ENCODE assay signal across 16 mouse cellular contexts in the genomic region with DNA sequence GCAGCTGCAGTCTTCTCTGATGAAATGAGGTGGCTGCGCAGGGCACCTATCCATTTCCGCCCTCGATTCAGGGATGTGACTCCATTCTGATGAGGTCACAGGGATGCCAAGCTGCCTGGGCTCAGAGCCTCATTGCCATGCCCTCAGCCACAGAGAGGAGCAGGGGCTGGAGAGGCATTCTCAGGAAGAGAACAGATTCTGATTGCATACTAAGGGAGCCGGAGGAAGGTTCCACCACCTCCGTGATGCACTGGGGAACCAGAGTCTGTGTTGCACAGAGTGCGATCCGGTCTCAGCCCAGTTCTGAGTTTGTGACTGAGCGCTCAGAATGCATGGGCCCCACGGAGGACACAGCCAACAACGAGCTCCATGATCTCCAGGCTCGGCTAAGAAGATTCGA.
A peak's percentile ranks its signal among the peaks of the same experiment; 100 is the strongest.
DNase-seq lines count a peak whose midpoint lies in the region; ATAC-seq lines count a peak whose summit lies in the region.
"Had no signal": no experiment of that assay in that cellular context is flagged by ENCODE, and none has a peak within 500 bp of the region (broad histone marks: within the 10 kb centered on the region; RNA-seq: fewer than 3 reads in every experiment).

No protein-coding gene starts in this region.

- no peak overlapping the region for H3K4me2 ChIP-seq in midbrain, embryonic 13.5 days (replicated peaks)
- H3K4me2 ChIP-seq in midbrain, embryonic 11.5 days: no peak overlapping the region
- H3K4me2 ChIP-seq in embryonic facial prominence, embryonic 13.5 days: no peak overlapping the region
- H3K4me2 ChIP-seq: forebrain, embryonic 13.5 days; heart, embryonic 12.5 days; hindbrain, embryonic 15.5 days had no signal

- 0 out of 2 replicates have a peak, but pooled peaks have one; percentile 14 for ATAC-seq in midbrain, embryonic 13.5 days
- ATAC-seq in midbrain, embryonic 11.5 days (ENCODE audit: low FRiP score): no peak
- no peak for ATAC-seq in embryonic facial prominence, embryonic 13.5 days (ENCODE audit: insufficient number of reproducible peaks, insufficient read depth, low FRiP score, low TSS enrichment, low read depth)
- ATAC-seq: forebrain, embryonic 13.5 days; forebrain, postnatal 0 days had no signal

- no peak overlapping the region for H3K9ac ChIP-seq in midbrain, embryonic 13.5 days (replicated peaks)
- H3K9ac ChIP-seq in midbrain, embryonic 11.5 days (ENCODE audit: low read length): no peak overlapping the region
- H3K9ac ChIP-seq in embryonic facial prominence, embryonic 13.5 days: no peak overlapping the region
- H3K9ac ChIP-seq: forebrain, embryonic 13.5 days; forebrain, postnatal 0 days; heart, embryonic 12.5 days; hindbrain, embryonic 15.5 days had no signal

- H3K27ac ChIP-seq in midbrain, embryonic 13.5 days: no peak overlapping the region
- no peak overlapping the region for H3K27ac ChIP-seq in midbrain, embryonic 11.5 days (ENCODE audit: low read depth, low read length)
- H3K27ac ChIP-seq in embryonic facial prominence, embryonic 10.5 days (replicated peaks): peak overlapping the region; percentile 31; the same call in 1 of the 2 replicates
- 0 out of 2 replicates have a peak overlapping the region, but pooled peaks have one; percentile 16 for H3K27ac ChIP-seq in embryonic facial prominence, embryonic 13.5 days
- H3K27ac ChIP-seq: forebrain, embryonic 13.5 days; gastrocnemius, adult 2 months; hindbrain, embryonic 10.5 days; hindbrain, embryonic 15.5 days had no signal

- no peaks in the 10 kb centered on the region for H3K27me3 ChIP-seq in midbrain, embryonic 13.5 days
- H3K27me3 ChIP-seq in midbrain, embryonic 11.5 days (ENCODE audit: control insufficient read depth, insufficient read depth, low read length): no peaks in the 10 kb centered on the region
- H3K27me3 ChIP-seq in embryonic facial prominence, embryonic 10.5 days (replicated peaks; ENCODE audit: low read depth, poor library complexity, severe bottlenecking): no peaks in the 10 kb centered on the region
- no peaks in the 10 kb centered on the region for H3K27me3 ChIP-seq in embryonic facial prominence, embryonic 13.5 days
- H3K27me3 ChIP-seq: forebrain, embryonic 13.5 days; hindbrain, embryonic 15.5 days had no signal

- no peaks in the 10 kb centered on the region for H3K9me3 ChIP-seq in midbrain, embryonic 13.5 days
- no peaks in the 10 kb centered on the region for H3K9me3 ChIP-seq in midbrain, embryonic 11.5 days (ENCODE audit: control insufficient read depth, low read length)
- no peaks in the 10 kb centered on the region for H3K9me3 ChIP-seq in embryonic facial prominence, embryonic 10.5 days
- H3K9me3 ChIP-seq in embryonic facial prominence, embryonic 13.5 days: no peaks in the 10 kb centered on the region
- H3K9me3 ChIP-seq: forebrain, embryonic 13.5 days; heart, embryonic 12.5 days; hindbrain, embryonic 10.5 days; hindbrain, embryonic 15.5 days had no signal

- H3K4me3 ChIP-seq in midbrain, embryonic 13.5 days (replicated peaks): no peak overlapping the region
- no peak overlapping the region for H3K4me3 ChIP-seq in midbrain, embryonic 11.5 days (ENCODE audit: low read depth, low read length)
- H3K4me3 ChIP-seq in embryonic facial prominence, embryonic 10.5 days: no peak overlapping the region
- no peak overlapping the region for H3K4me3 ChIP-seq in embryonic facial prominence, embryonic 13.5 days
- H3K4me3 ChIP-seq: forebrain, embryonic 13.5 days; gastrocnemius, adult 2 months; heart, embryonic 12.5 days; hindbrain, embryonic 10.5 days; hindbrain, embryonic 15.5 days had no signal

- DNase-seq in midbrain, embryonic 11.5 days (ENCODE audit: low spot score, missing footprints): no peak
- no peak for DNase-seq in embryonic facial prominence, embryonic 10.5 days (ENCODE audit: low spot score)
- no peak for DNase-seq in frontal cortex, postnatal 36 days (ENCODE audit: low spot score in 2 of 2)
- no peak for DNase-seq in urinary bladder, adult 18-20 months (ENCODE audit: low spot score in 2 of 2)
- DNase-seq: adrenal gland, adult 2 months; adrenal gland, postnatal 25 days; cerebellum, postnatal 10 days; forebrain, postnatal 0 days; gastrocnemius, adult 2 months; gastrocnemius, postnatal 25 days had no signal

- WGBS in midbrain, embryonic 13.5 days: 87% methylated on average over 12 of the region's 12 CpGs
- 86% methylated on average over 12 of the region's 12 CpGs for WGBS in midbrain, embryonic 11.5 days
- 82% methylated on average over 12 of the region's 12 CpGs for WGBS in embryonic facial prominence, embryonic 10.5 days
- 61% methylated on average over 12 of the region's 12 CpGs for WGBS in embryonic facial prominence, embryonic 13.5 days

- H3K4me1 ChIP-seq in midbrain, embryonic 13.5 days (replicated peaks): no peaks in the 10 kb centered on the region; the same call in 1 of the 2 replicates
- H3K4me1 ChIP-seq in midbrain, embryonic 11.5 days (ENCODE audit: control insufficient read depth, insufficient read depth, low read length): no peaks in the 10 kb centered on the region
- H3K4me1 ChIP-seq in embryonic facial prominence, embryonic 10.5 days: peaks cover 26% of the 10 kb centered on the region
- H3K4me1 ChIP-seq in embryonic facial prominence, embryonic 13.5 days: peaks cover 20% of the 10 kb centered on the region; the same call in 1 of the 2 replicates
- H3K4me1 ChIP-seq: forebrain, embryonic 13.5 days; heart, embryonic 12.5 days; hindbrain, embryonic 15.5 days had no signal

- no peaks in the 10 kb centered on the region for H3K36me3 ChIP-seq in midbrain, embryonic 13.5 days
- no peaks in the 10 kb centered on the region for H3K36me3 ChIP-seq in midbrain, embryonic 11.5 days (ENCODE audit: control insufficient read depth, insufficient read depth, low read length)
- H3K36me3 ChIP-seq in embryonic facial prominence, embryonic 10.5 days (replicated peaks): no peaks in the 10 kb centered on the region
- H3K36me3 ChIP-seq in embryonic facial prominence, embryonic 13.5 days: no peaks in the 10 kb centered on the region
- H3K36me3 ChIP-seq: heart, embryonic 12.5 days; hindbrain, embryonic 10.5 days; hindbrain, embryonic 15.5 days had no signal

Comparison
In these comparisons a context has a peak if more than half of its experiments do, and no peak if none do; other contexts are left out.
1. H3K27ac ChIP-seq: peak in embryonic facial prominence, embryonic 10.5 days (single experiment) and embryonic facial prominence, embryonic 13.5 days (single experiment); none in midbrain, embryonic 13.5 days (single experiment) and midbrain, embryonic 11.5 days (single experiment).